Mouse (Mus musculus) liver, embryonic 14.5 days (tissue): ENCODE measurements around the gene Olfr101.

Source experiments
- CTCF ChIP-seq: IDR thresholded peaks from 2 replicates; pipeline ENCODE4 v1.5.1; 2016; ENCODE audit warnings: antibody characterized with exemption, low read depth, control low read depth
- EP300 ChIP-seq: IDR thresholded peaks from 2 replicates; pipeline ENCODE4 v1.6.1; 2016; ENCODE audit warnings: antibody characterized with exemption, low read depth

- TF ChIP-seq CTCF: no peak
- no peak for TF ChIP-seq EP300
Measured at GRCm38 (mm10) chr17:37275626-37276248, 28.4 kb downstream of the Olfr101 start.
